Mouse (Mus musculus): ENCODE data around the gene Igfbp1.

- no peak for TF ChIP-seq POLR2A (IDR thresholded peaks at IDR 0.05; ENCODE audit: insufficient read length, low read depth)
- TF ChIP-seq MAX (IDR thresholded peaks at IDR 0.05; ENCODE audit: low read depth): no peak
- TF ChIP-seq POLR2AphosphoS2 (IDR thresholded peaks at IDR 0.05; ENCODE audit: insufficient read length, low read depth): no peak
- TF ChIP-seq MYOG (IDR thresholded peaks at IDR 0.05; ENCODE audit: control insufficient read depth in 1 of 3, insufficient read depth in 1 of 3, insufficient read length in 2 of 3, low read depth in 2 of 3): no peak
- TF ChIP-seq USF1 (IDR thresholded peaks at IDR 0.05; ENCODE audit: low read depth): no peak
Measured at GRCm38 (mm10) chr11:7236751-7237150, 39.2 kb downstream of the Igfbp1 start.

Data from myocyte (in vitro differentiated cells).